Mouse (Mus musculus) layer of hippocampus, adult 8-10 months (tissue): ENCODE results near the gene Safb2. TPM values are rescaled to one million over a fixed set of nuclear protein-coding genes. Genes with fewer than 3 reads are reported as not detected.
A peak's percentile ranks its signal among the peaks of the same experiment; 100 is the strongest.
"Not testable (repeated sequence)": the region's sequence is repeated elsewhere in the genome, so short reads cannot be mapped to it uniquely, and the experiment has no call there.

Experiments used
- DNase-seq, 2 experiments: peaks; one replicate each; pipeline ENCODE4 v3.0.0; 2022; ENCODE audit warnings: low spot score in 2 of 2
- total RNA-seq, 4 experiments: library from RNA; stranded (reverse); gene quantifications; 2 replicates each; pipeline ENCODE4 v1.2.4; 2022

The Safb2 gene
- 100 to 1,000 TPM; 122 to 182 (median 154) TPM for total RNA-seq

- DNase-seq = peak; percentile 99
These were observed at the start of gene Safb2, which contains the start of gene Safb for GRCm38 (mm10) chr17:56584257-56585130. Gene Safb2, minus strand, starts transcription at chr17:56584585. Gene Safb, plus strand, starts transcription at chr17:56584825.

GRCm38 (mm10) chr17:56634023-56634422 is 49.6 kb upstream of the Safb2 start:
- no peak for DNase-seq

- no peak for DNase-seq
These were observed 47.4 kb upstream of the Safb2 start for GRCm38 (mm10) chr17:56631807-56632206.

- not testable (repeated sequence) for DNase-seq
These were observed 45.7 kb upstream of the Safb2 start for GRCm38 (mm10) chr17:56629800-56630781.

- no peak for DNase-seq
These were observed 43.3 kb upstream of the Safb2 start, which contains the start of gene Catsperd for GRCm38 (mm10) chr17:56627530-56628277. Gene Catsperd, plus strand, starts transcription at chr17:56628143.

- peak; percentile 93 to 95 for DNase-seq
These were observed 42.5 kb upstream of the Safb2 start, which contains the start of gene Lonp1 for GRCm38 (mm10) chr17:56626754-56627470. Gene Lonp1, minus strand, starts transcription at chr17:56626887.

GRCm38 (mm10) chr17:56626260-56626659 is 41.9 kb upstream of the Safb2 start:
- no peak for DNase-seq

- DNase-seq = no peak
These were observed 41.1 kb upstream of the Safb2 start for GRCm38 (mm10) chr17:56625495-56625894.

GRCm38 (mm10) chr17:56617628-56618027 is 33.2 kb upstream of the Safb2 start:
- DNase-seq = no peak

- DNase-seq = no peak
These were observed 32.3 kb upstream of the Safb2 start for GRCm38 (mm10) chr17:56616725-56617124.

GRCm38 (mm10) chr17:56615792-56616191 is 31.4 kb upstream of the Safb2 start:
- no peak for DNase-seq

- DNase-seq = no peak
These were observed 30.9 kb upstream of the Safb2 start for GRCm38 (mm10) chr17:56615136-56615784.

- no peak for DNase-seq
These were observed 30.2 kb upstream of the Safb2 start for GRCm38 (mm10) chr17:56614391-56615135.

GRCm38 (mm10) chr17:56613893-56614292 is 29.5 kb upstream of the Safb2 start:
- DNase-seq = not testable (repeated sequence)

- DNase-seq = peak; percentile 93 to 98
These were observed 29.0 kb upstream of the Safb2 start, which contains the start of gene Rpl36 for GRCm38 (mm10) chr17:56613236-56613844. Gene Rpl36, plus strand, starts transcription at chr17:56613416.

- DNase-seq = not testable (repeated sequence)
These were observed 28.2 kb upstream of the Safb2 start for GRCm38 (mm10) chr17:56612565-56612939.

GRCm38 (mm10) chr17:56611861-56612564 is 27.6 kb upstream of the Safb2 start:
- DNase-seq = no peak

- DNase-seq = no peak
These were observed 26.9 kb upstream of the Safb2 start for GRCm38 (mm10) chr17:56611323-56611722.
